Mouse (Mus musculus) spleen, adult 2 months (tissue): ENCODE measurements around the gene Wdr89. TPM values are rescaled to one million over a fixed set of nuclear protein-coding genes. Genes with fewer than 3 reads are reported as not detected.
A peak's percentile ranks its signal among the peaks of the same experiment; 100 is the strongest.

Source experiments
- DNase-seq, 2 experiments: peaks; one replicate each; pipeline versions ENCODE4 v3.0.0 to v3.0.0-alpha.2; 2012 to 2021; ENCODE audit warnings: low spot score in 2 of 2, low read depth in 1 of 2
- H3K27ac ChIP-seq: fragments of 200-500 bp; 2 replicates; pipeline ENCODE4 v1.5.1; 2012; ENCODE audit warnings: low read length, inconsistent platforms; ENCODE audit not compliant: insufficient read depth
- H3K27me3 ChIP-seq: fragments of 200-500 bp; 2 replicates; pipeline ENCODE4 v1.6.1; 2012; ENCODE audit warnings: mild to moderate bottlenecking, moderate library complexity, low read length, inconsistent platforms; ENCODE audit not compliant: control insufficient read depth, insufficient read depth
- H3K36me3 ChIP-seq: fragments of 200-500 bp; 2 replicates; pipeline ENCODE4 v1.6.1; 2012; ENCODE audit warnings: mild to moderate bottlenecking, low read length, inconsistent platforms; ENCODE audit not compliant: control insufficient read depth, insufficient read depth
- H3K4me1 ChIP-seq: fragments of 200-500 bp; 2 replicates; pipeline ENCODE4 v1.6.1; 2011; ENCODE audit warnings: inconsistent platforms; ENCODE audit not compliant: control insufficient read depth, insufficient read depth, insufficient read length
- H3K4me3 ChIP-seq: fragments of 200-500 bp; 2 replicates; pipeline ENCODE4 v1.5.1; 2011; ENCODE audit warnings: mild to moderate bottlenecking, inconsistent platforms; ENCODE audit not compliant: insufficient read depth, insufficient read length; ENCODE audit errors: extremely low read depth
- CTCF ChIP-seq: fragments of 200-500 bp; IDR thresholded peaks from 2 replicates; pipeline ENCODE4 v1.5.1; 2011; ENCODE audit warnings: mild to moderate bottlenecking, inconsistent platforms; ENCODE audit not compliant: insufficient read depth, insufficient read length, insufficient replicate concordance; ENCODE audit errors: extremely low read depth
- POLR2A ChIP-seq: fragments of 200-500 bp; IDR thresholded peaks from 2 replicates; pipeline ENCODE4 v1.6.1; 2011; ENCODE audit warnings: low read depth, low read length, inconsistent platforms
- WGBS: fragments of 180-500 bp; shearing (Covaris S2); methylation state at CpG from one replicate; pipeline ENCODE4 v1.1.7; 2018; 5-methylcytosine and 5-hydroxymethylcytosine counted together
- polyA plus RNA-seq: library from polyadenylated mRNA; depleted of rRNA; stranded (reverse); fragments of >200 nt; gene quantifications from 2 replicates; pipeline ENCODE4 v1.2.3, GENCODE M21; 2012

Gene Wdr89
- polyA plus RNA-seq, 1 experiment: 4.0 TPM

GRCm38 (mm10) chr12:75668916-75669257 lies 450 bp downstream of the Wdr89 start:
- under 1% methylated on average over 9 of the region's 9 CpGs for WGBS
- no peak for DNase-seq
- Histone ChIP-seq H3K4me3 (peak overlapping the region; percentile 80), H3K27ac (peak overlapping the region; percentile 79), H3K27me3 (no peaks in the 10 kb centered on the region), H3K36me3 (no peaks in the 10 kb centered on the region), H3K4me1 (peaks cover 8% of the 10 kb centered on the region; the same call in 1 of the 2 replicates)
- no peak for TF ChIP-seq POLR2A
- TF ChIP-seq CTCF: no peak

GRCm38 (mm10) chr12:75668221-75668620 lies 1.1 kb downstream of the Wdr89 start:
- Histone ChIP-seq H3K4me3 (no peak overlapping the region), H3K27ac (no peak overlapping the region)

GRCm38 (mm10) chr12:75666939-75667338 lies 2.4 kb downstream of the Wdr89 start:
- Histone ChIP-seq H3K4me1 (peaks cover 8% of the 10 kb centered on the region; the same call in 1 of the 2 replicates), H3K27me3 (no peaks in the 10 kb centered on the region), H3K4me3 (no peak overlapping the region), H3K36me3 (no peaks in the 10 kb centered on the region), H3K27ac (no peak overlapping the region)
- no peak for DNase-seq
- TF ChIP-seq CTCF (no peak), POLR2A (no peak)

More at GRCm38 (mm10) chr12:75668221-75668620, 1.1 kb downstream of the Wdr89 start:
- no peaks in the 10 kb centered on the region for H3K27me3 ChIP-seq
- TF ChIP-seq CTCF: no peak
- TF ChIP-seq POLR2A: no peak
- 83% methylated on average over 2 of the region's 2 CpGs for WGBS
- DNase-seq: no peak
- peaks cover 8% of the 10 kb centered on the region; the same call in 1 of the 2 replicates for H3K4me1 ChIP-seq
- no peaks in the 10 kb centered on the region for H3K36me3 ChIP-seq

- Histone ChIP-seq H3K27ac (no peak overlapping the region), H3K36me3 (no peaks in the 10 kb centered on the region), H3K4me1 (peaks cover 2% of the 10 kb centered on the region; the same call in 1 of the 2 replicates), H3K27me3 (no peaks in the 10 kb centered on the region), H3K4me3 (no peak overlapping the region)
- TF ChIP-seq CTCF: no peak
- no peak for DNase-seq
- 85% methylated on average over 6 of the region's 6 CpGs for WGBS
These were observed 4.9 kb downstream of the Wdr89 start for GRCm38 (mm10) chr12:75664516-75664810.

- no peak for DNase-seq
- peaks cover 2% of the 10 kb centered on the region; the same call in 1 of the 2 replicates for H3K4me1 ChIP-seq
- H3K36me3 ChIP-seq: no peaks in the 10 kb centered on the region
- WGBS: 87% methylated on average over 13 of the region's 13 CpGs
- H3K4me3 ChIP-seq: no peak overlapping the region
- H3K27ac ChIP-seq: no peak overlapping the region
- TF ChIP-seq POLR2A: no peak
- no peak for TF ChIP-seq CTCF
- no peaks in the 10 kb centered on the region for H3K27me3 ChIP-seq
These were observed 5.5 kb downstream of the Wdr89 start for GRCm38 (mm10) chr12:75663646-75664515.

- H3K27me3 ChIP-seq: no peaks in the 10 kb centered on the region
- WGBS: 90% methylated on average over 1 of the region's 1 CpGs
- TF ChIP-seq CTCF (no peak), POLR2A (no peak)
- H3K4me3 ChIP-seq: no peak overlapping the region
- H3K27ac ChIP-seq: no peak overlapping the region
- H3K4me1 ChIP-seq: no peaks in the 10 kb centered on the region
- no peaks in the 10 kb centered on the region for H3K36me3 ChIP-seq
- no peak for DNase-seq
These were observed 7.0 kb downstream of the Wdr89 start for GRCm38 (mm10) chr12:75662376-75662775.

- DNase-seq: no peak
- no peaks in the 10 kb centered on the region for H3K36me3 ChIP-seq
- no peak overlapping the region for H3K4me3 ChIP-seq
- H3K4me1 ChIP-seq: no peaks in the 10 kb centered on the region
- 34% methylated on average over 6 of the region's 6 CpGs for WGBS
- TF ChIP-seq CTCF (no peak), POLR2A (no peak)
- no peaks in the 10 kb centered on the region for H3K27me3 ChIP-seq
- H3K27ac ChIP-seq: no peak overlapping the region
These were observed 10.9 kb downstream of the Wdr89 start for GRCm38 (mm10) chr12:75658403-75658802.
